Mouse (Mus musculus) spleen, adult 18-20 months (tissue): Measurements from ENCODE around the gene Nudt8.
"Not testable (repeated sequence)": the region's sequence is repeated elsewhere in the genome, so short reads cannot be mapped to it uniquely, and the experiment has no call there.

Source experiments
- DNase-seq, 2 experiments: peaks; one replicate each; pipeline ENCODE4 v3.0.0; 2022; ENCODE audit warnings: mixed read lengths in 2 of 2

Gene Nudt8

DNA sequence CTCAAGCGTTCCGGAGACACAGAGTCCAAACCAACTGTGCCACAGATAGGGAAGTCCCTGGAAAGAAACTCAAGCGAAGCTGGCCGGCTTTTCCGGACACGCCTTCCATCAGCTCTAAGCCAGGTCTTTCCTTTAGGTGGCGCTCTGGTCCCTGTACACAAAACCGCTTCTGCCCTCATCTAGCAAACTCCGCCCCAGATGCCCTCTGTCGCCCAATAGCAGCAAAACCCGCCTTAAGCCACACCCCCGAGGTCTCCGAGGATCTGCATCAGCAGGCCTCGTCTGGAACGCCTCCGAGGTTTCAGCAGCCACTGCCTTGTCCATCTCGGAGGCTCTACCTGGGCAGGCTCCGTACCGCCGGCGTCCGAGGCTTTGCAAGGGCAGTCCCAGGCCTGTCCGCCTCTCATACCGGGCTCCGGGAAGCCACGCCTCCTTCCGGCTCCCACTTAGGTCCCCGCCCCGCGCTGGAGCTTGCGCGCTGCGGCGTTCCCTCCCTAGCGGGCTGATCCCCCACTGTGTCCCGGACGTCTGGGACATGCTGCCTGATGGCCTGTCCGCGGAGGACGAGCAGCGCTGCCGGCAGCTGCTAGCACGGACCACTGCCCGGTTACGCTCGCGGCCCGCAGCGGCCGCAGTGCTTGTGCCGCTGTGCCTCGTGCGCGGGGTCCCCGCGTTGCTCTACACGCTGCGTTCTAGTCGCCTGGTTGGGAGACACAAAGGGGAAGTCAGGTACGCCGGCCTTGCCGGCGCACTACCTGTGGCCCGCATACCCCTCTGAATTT lies at the start of gene Nudt8, which contains the start of gene Gm49405:
Nudt8 (plus strand) TSS at position 462 of the 782 bp plus-strand sequence.
Gm49405 (plus strand) TSS at position 508 of the 782 bp plus-strand sequence.
- DNase-seq: peak; percentile 91 to 92

DNA sequence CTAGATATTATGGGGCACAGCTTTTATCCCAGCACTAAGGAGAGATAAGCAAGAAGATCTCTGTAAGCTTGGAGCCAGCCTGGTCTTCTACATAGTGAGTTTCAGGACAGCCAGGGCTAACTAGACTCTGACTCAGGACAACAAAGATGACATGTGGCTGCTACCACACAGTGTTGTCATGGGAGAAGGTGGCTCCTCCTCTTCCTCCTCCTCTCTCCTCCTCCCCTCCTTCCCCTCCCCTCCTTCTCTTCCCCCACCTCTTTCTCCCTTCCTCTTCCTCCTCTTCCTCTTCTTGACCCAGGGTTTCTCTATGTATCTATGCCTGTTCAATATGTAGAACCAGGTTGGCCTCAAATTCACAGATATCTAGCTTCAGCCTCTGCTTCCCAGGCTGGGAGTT lies 48.9 kb upstream of the Nudt8 start:
- DNase-seq: no peak

DNA sequence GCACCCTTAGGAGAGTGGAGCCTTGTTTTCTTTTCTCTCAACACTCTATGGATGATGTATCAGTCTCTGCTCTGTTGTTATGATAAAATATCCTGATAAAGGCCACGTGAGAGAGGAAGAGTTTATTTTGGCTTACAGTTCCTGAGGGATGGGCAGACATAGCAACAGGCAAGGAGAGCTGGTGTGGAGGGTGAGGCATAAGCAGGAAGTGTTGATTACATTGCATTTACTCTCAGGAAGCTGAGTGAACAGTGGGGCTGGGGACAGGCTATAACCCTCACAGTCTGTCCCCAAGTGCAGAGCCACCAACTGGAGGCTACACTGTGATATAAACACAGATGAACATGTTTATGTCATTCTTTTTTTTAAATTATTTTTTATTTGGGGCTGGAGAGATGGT lies 48.3 kb upstream of the Nudt8 start:
- no peak for DNase-seq

DNA sequence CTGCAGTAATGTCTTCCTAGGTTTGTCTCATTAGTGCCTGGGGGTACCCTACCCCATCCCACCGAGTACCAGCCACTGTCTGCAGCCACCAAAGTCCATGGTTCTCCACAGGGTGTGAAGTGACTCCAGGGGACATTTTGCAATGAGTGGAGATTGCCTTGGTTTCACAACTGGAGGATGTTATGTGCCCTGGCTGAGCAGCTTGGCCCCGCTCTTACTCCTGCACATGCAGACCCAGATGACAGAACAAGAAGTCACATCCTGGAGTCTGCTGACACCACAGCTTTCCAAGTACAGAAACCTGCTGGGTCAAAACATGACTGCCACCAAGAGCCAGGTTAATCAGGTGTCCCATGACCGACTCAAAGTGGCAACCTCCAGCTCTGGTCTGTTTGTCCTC lies 45.3 kb upstream of the Nudt8 start:
- no peak for DNase-seq

DNA sequence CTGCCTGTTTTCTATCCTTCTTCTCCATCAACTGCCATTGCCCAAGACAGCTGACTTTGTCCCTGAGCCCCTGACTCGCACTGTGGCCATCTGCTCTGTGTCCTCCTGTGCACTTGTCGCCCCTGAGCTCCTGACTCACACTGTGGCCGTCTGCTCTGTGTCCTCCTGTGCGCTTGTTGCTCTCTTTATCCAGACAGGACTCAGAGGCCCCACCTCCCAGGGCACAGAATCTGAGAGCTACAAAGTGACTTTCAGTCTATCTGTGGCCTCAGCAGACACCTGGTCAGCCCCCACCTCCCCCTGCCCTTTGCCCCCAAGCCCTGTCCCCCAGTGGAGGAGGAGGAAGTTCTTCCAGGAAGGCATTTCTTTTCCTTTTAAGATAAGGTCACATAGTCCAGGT lies 44.6 kb upstream of the Nudt8 start:
- DNase-seq: no peak

DNA sequence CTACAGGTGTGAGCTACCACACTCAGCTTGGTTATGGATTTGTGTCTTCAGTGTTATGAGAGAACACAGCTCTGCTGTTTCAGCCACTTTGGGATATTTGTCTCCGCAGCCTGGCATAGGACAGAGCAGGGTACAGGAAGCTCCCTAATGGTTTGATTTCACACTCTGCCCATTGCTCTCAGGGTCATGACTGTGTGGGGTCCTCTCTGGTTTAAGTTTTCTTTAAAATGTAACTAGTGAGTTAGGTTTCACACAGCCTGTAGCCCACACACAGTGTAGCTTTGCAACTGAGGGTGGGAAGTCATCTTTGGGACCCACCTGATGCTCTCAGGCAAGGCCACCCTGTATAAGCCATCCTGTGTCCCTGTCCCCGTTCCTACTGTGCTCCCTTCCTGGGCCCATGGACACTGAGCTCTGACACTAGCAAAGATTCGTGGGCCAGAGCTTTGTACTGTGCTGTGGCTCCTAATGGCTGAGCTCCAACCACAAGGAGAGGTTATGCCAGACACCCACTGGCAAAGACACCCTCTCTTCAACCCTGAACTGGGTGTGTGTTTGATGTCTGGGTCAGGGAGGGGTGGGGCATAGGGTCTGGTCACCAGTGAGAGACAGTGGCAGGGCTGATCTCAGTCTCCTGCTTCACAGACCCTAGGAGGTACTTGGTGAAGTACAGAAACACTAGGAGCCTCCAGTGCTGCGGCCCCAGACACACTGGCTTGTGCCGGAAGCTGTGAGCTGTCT lies 42.9 kb upstream of the Nudt8 start:
- not testable (repeated sequence) for DNase-seq

DNA sequence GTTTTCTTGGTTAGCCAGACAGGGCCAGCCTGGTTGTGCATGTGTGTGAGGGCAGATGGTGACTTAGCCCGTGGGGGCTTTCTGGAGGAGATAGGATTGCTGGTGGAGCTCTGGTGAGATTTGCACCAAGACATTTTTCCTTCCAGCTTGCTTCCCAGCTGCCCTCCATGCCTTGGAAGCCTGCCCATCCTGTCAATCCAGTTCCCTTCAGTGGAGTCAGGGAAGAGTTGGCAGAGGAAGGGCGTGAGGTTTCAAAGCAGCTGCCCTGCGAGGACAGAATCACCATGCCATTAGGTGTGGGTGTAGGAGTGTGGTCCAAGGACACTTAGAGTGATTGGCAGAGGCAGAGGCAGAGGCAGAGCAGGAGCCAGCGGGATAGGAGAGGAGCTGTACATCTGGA lies 41.9 kb upstream of the Nudt8 start, which contains the start of gene Aldh3b3:
Aldh3b3 (plus strand) TSS at position 176 of the 400 bp plus-strand sequence.
- DNase-seq: no peak

DNA sequence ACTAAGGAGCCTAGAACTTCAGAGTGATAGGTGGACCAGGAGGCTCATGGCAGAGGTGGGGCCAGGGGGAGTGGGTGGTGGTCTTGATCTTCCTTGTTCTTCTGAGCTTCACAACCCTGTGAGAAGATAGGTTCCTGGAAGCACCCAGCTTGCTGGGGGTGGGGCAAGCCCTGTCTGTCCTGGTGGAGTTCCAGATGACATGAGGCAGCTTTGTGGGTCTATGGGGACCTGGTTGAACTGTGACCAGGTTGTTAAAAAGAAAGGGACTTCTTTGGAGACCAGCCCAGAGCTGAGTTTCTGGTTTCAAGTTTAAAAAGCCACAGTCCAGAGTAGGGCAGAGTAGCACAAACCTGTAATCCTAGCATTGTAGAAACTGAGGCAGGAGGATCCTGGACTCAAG lies 41.4 kb upstream of the Nudt8 start:
- no peak for DNase-seq

DNA sequence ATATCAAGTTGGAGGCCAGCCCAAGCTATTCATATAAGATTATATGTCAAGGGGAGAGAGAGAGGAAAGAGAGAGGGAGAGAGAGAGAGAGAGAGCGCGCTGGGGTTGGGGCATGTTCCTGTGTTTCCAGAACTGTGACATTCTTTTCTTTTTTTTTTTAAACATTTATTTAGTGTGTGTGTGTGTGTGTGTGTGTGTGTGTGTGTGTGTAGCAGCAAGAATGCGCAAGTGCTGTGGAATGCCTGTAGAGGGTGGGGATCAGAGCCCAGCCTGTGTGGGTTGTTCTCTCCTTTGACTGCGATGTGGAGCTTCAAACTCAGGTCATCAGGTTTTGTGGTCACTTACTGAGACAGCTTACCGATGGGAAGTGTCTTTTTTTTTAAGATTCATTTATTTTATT lies 40.2 kb upstream of the Nudt8 start:
- DNase-seq: no peak

DNA sequence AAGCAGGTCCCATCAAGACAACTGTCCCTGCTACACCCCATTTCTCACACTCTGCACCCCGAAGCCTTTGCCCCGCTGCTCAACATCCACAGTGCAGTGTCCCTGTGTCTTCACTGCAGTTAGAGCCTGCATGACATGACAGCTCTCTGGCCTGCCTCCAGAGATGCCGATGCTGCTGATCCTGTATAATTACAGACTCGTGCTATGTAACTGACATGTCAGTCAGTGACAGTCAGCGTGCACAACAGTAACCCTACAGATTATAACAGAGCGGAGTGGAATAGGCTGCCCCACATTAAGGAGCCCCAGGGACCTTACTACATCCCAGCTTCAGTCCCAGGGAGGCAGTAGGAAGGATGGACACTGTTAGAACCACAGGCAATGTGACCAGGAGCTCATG lies 38.6 kb upstream of the Nudt8 start:
- not testable (repeated sequence) for DNase-seq

DNA sequence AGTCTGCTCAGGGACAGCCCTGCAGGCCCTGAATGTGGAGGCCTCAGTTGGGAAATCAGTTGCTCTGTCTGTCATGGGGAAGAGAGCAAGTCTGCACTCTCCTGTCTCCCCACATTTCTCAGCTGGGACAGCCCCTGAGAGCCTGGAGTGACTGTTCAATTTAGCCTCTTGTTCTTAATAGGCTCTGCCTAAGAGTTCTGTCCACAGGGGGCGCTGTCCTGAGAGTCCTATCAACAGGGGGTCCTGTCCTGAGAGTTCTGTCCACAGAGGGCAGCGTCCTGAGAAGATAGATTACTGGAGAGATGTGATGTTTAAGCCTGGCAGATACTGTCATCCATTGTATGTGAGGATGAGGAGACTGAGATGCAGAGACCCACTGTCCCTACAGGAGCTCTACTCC lies 37.9 kb upstream of the Nudt8 start:
- no peak for DNase-seq

DNA sequence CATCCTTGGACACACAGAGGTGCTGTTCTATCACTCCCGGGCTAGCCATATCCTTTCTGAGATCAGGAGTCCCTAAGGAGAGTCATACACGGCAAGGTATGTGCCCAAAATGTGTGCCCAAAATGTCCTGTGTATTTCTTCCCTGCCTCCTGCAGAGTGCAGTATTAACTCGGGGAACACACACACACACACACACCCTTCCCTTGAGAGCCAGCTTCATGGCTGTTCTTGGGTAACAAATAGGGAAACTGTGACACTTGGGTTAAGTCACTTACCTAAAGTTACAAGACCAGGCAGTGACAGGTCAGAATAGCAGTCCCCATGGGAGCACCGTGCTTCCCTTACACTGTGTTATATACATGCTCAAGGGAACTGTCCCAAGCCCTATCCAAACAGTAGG lies 36.4 kb upstream of the Nudt8 start:
- DNase-seq: no peak

DNA sequence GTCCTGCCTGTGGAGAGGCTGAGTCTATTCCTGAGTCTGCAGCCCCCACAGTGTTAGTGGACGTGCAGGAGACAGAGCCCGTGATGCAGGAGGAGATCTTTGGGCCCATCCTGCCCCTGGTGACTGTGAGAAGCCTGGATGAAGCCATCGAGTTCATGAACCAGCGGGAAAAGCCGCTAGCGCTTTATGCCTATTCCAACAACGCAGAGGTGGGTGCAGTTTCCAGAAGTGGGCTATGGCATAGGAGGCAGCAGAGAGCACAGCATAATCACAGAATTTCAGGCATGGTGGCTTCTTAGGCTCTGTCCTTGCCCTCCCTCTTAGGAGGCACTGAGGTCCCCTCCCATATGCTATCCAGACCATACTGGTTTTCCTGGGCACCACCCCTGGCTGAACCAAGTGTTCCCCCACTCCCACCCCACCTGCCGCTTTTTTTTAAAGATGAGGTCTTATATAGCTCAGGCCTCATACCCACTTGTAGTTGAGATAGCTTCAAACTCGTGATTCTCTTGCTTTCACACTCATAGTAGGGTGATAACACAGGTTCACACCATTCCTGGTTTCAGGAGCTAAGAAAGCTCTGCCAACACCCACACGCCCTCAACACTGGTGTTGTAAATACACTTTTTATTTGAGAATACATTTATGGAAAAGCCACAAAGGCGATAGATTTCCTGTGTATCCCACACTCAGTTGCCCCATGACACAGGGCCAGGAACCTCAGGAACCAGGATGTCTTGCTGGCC lies 33.9 kb upstream of the Nudt8 start:
- DNase-seq: no peak

DNA sequence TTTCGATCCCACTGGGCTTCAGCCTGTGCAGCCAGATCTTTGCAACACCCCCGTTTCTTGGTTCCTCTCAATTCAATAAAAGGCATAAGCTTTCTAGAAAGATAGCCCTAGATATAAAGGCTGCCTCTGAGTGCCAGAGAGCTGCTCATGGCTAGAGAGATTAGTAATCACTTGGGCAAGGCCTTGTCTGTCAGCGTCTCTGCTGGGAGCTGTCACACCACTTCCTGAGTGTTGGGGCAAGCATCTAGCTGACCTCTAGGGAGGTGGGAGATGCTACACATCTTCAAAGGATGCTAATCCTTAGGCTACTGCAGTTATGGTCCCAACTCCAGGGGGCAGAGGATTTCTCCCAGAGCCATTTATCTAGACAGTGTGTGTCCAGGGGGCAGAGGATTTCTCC lies 33.1 kb upstream of the Nudt8 start:
- no peak for DNase-seq

DNA sequence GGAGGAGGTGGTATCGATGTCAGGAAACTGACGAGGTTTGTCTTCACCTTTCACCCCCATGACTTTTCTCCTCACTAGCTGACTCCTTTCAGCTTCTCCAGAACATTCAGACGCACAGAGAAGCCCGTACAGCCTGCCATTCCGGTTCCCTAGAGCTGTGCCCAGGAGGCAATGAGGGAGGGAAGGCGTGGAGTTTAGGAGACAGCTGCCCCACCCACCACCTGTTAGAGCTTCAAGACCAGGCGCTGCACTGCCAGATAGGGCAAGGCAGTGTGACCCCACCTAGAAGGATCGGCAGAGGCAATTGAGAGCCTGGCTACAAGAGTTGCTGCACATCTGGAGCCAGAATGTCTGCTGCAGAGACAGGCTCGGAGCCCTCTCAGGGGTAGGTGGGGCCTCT lies 28.2 kb upstream of the Nudt8 start, which contains the start of gene Aldh3b2:
Aldh3b2 (plus strand) TSS at position 100 of the 400 bp plus-strand sequence.
- no peak for DNase-seq

DNA sequence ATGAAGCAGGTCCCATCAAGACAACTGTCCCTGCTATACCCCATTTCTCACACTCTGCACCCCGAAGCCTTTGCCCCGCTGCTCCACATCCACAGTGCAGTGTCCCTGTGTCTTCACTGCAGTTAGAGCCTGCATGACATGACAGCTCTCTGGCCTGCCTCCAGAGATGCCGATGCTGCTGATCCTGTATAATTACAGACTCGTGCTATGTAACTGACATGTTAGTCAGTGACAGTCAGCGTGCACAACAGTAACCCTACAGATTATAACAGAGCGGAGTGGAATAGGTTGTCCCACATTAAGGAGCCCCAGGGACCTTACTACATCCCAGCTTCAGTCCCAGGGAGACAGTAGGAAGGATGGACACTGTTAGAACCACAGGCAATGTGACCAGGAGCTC lies 25.8 kb upstream of the Nudt8 start:
- DNase-seq: not testable (repeated sequence)

DNA sequence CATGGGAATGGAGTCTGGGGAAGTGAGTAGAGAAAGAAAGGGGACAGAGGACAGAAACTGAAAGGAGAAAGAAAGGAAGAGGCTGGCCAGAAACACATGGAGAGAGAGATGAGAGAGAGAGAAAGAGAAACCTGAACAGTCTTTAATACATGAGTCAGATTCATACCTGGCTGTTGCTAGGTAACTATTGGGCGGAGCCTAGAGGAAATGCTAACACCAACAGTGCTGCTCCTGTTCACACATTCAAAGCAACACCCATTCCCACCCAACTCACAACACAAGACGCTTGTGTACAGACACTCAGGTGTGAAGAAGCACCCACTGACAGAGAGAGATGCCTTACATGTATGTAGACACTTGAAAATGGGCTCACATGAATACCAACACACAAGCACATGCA lies 24.5 kb upstream of the Nudt8 start:
- no peak for DNase-seq

DNA sequence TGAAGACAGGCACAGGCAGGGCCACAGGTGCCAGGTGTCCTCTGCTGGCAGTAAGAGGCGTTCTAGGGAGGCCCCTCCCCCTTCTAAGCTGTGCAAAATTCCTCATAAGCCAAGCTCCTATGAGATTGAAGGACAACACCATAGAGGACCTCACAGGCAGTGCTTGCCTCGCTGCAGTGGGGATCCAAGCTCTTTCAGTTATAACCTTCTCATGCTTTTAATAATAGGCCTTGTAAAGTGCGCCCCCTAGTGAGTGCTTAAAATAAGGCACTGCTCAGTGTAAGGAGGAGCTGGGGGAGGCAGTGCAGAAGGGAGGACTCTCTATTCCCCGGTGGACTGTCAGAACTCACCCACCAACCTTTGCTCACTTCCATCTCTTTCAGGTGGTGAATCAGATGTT lies 20.1 kb upstream of the Nudt8 start:
- peak; percentile 37 to 73 for DNase-seq

DNA sequence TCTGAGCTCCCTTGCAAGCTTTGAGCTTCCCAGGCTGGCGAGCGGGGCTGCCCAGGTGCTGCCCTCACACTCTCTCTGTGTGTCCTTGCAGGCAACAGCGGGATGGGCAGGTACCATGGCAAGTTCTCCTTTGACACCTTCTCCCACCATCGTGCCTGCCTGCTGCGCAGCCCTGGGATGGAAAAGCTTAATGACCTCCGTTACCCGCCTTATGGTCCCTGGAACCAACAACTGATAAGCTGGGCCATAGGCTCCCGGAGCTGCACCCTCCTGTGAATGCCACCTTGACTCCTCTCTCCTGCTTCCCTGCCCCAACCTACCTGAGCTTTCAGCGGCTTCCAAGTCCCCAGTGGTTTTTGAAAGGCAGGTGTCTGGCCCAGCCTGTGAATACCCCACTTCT lies 19.5 kb upstream of the Nudt8 start:
- DNase-seq: no peak

DNA sequence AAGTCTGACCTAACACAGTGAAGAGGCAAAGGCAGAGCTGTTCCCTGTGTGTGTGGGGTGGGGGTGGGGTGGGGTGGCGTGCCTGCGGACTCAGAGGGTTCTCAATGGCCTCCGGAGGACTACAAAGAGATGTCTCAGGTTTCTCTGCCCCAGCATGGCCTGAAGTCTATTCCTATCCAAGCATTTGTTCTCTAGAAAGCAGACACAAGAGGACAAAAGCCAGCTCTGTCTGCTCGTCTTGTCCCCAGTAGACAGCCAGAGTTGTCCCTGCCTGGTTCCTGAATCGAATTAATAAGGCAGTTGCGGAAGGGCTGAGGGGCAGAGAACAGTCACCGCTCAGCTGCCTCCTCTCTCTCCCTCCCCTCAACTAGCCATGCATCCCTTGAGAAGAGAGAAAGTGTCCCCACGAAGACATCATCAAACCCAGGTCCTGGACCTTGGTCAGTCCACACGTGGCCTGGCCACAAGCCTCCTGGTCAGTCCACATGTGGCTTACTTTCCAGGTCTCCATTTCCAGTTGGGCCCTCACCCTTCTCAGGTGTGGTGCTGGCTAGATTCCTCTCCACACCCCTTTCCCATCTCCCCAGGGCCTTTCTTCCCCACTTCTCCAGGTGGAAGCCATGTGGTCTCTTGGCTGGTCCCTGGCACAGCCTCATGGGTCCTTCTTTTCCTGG lies 16.7 kb upstream of the Nudt8 start:
- no peak for DNase-seq

DNA sequence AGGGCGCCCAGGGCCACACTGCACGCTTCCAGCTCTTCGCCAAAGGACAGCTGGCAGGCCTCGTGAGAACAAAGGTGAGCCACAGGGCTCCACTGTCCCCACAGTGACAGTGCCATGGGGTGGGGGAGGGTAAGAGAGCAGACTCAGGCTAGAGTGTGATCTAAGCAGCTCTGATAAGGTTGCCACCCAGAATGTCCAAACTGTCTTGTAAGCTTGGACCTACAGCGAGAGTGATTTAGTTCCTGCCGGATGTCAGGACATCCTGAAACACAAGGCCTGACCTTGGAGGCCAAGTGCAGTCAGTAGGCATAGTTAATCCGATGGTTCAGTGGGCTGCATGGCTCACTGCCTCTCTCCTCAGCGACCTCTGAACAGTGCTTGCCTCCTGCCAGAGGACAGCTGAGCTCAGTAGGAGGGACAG lies 15.1 kb upstream of the Nudt8 start:
- DNase-seq: no peak

DNA sequence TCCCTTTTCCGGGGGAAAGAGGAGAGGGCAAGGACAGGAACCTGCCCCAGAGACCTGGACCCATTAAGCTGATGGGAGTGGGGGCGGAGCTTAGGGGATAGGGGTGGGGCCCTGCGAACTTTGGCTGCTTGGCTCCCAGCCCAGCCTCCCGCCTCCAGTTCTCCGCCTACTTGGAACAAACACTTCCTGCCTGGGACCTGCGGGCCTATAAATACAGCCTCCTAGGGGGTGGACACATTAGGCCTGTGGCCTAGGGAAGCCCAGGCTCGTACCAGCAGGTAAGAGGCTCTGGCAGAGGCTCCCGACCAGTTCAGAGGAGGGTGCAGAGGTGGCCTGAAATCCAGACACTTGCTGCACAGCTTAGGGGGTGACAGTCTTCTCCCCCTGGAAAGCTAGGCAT lies 14.0 kb upstream of the Nudt8 start, which contains the start of gene Acy3:
Acy3 (plus strand) TSS at position 237 of the 400 bp plus-strand sequence.
- DNase-seq: peak in 1 of 2 experiments; percentile 18

DNA sequence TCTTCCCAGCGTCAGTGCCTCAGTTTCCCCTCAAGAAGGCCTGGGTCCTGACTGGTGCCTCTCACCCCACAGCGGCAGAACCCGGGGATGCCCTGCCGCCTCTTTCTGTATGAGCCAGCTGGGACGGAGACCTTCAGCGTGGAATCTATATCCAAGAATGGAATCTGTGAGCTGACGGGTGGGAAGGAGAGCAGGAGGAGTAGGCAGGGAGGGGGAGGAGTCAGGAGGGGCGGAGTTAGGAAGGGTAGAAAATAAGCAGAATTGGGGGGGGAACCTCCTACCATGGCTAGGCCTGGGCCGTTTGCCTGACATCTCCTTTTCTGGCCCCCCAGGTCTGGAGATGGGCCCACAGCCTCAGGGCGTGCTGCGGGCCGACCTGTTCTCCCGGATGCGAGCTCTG lies 12.3 kb upstream of the Nudt8 start:
- DNase-seq: no peak
